Mouse (Mus musculus): ENCODE data around the gene Lmbrd2.
A peak's percentile ranks its signal among the peaks of the same experiment; 100 is the strongest.

Lmbrd2 gene

DNA sequence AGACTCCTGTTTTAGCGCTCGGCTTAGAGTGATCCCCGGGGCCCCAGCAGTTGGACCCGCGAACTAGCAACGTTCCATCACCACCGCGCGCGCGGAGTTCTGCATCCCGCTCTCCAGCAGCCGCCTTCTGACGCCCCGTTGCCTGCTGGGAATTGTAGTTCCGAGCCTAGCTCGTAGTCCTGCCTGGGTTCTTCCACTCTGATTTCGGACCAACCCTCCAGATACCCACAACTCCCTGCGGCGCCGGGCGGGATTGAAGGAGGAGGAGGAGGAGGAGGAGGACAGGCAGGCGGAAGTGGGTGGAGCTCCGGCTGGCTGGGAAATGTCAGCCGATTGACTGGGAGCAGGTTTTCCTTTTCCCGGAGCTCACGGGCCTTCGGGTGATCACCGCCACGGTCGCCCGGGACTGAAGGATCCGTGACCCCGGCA, at the start of gene Lmbrd2:
Lmbrd2 (plus strand) TSS at position 299 of the 429 bp plus-strand sequence.
- peak; percentile 95 for DNase-seq (ENCODE audit: low read depth, low spot score)

DNA sequence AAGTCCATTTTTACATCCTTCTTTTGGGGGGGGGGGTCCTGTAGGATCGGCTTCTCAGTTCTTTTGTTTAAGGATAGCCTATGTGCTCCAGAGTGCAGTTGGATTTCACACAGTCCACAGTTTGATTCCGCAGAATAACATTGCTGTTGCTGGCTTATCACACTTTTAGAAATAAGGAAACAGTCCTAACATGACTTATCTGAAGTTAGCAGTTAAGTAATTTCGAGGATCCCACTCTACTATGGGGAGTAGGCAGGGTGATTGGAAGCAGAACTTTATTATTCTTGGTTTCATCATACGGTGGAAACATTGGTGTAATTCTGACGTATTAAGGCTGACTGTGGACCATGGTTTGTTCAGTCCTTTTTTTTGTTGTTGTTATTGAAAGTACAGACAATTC, 49.7 kb upstream of the Lmbrd2 start:
- DNase-seq (ENCODE audit: low read depth, low spot score): no peak

DNA sequence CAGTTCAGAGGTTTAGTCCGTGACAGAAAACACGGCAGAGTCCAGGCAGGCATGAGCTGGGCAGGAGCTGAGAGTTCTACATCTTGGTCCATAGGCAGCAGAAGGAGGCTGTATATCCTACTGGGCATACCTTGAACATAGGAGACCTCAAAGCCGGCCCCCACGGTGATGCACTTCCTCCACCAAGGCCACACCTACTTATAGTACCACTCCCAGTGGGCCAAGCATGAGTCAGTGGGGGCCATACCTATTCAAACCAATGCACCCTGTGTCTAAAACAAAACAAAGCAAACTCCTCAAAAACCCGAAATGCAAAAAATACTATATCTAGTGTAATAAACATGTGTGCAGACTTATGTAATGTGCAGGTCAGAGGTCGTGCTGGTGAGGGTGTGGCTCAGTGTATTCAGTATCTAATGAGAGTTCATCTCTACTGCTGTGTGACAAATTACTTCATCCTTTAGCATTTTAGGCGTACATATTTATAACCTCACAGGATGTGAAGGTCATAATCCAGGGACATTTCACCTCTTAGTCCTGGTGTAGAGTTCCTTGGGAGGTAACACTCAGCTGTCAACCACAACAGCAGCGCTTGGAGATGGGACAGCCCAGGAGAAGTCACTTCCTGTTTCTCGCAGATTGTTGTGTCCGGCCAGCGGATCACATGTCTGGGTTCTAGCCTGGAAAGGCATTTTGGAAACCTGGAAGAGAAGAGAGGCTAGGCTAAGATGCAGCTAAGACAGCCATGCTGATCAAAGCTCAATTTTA, 46.6 kb upstream of the Lmbrd2 start:
- DNase-seq (ENCODE audit: low read depth, low spot score): no peak

DNA sequence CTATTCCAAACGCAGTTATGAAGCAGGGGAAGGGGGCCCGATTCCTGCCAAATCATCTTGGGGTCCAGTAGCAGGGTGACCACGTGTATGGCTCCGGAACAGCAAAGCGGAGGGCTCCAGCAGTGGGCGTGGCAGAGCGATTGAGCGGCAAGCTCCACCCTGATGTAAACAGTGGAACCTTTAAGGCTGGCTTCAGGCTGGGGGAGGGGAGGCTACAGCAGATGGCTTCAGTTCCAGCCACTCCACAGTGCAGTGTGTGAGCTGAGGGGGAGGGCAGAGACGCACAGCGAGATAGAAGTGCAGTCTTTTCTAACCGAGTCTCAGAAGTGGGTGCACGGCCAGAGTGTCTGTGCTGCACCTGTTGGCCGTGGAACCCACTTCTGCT, 46.0 kb upstream of the Lmbrd2 start:
- no peak for DNase-seq (ENCODE audit: low read depth, low spot score)

DNA sequence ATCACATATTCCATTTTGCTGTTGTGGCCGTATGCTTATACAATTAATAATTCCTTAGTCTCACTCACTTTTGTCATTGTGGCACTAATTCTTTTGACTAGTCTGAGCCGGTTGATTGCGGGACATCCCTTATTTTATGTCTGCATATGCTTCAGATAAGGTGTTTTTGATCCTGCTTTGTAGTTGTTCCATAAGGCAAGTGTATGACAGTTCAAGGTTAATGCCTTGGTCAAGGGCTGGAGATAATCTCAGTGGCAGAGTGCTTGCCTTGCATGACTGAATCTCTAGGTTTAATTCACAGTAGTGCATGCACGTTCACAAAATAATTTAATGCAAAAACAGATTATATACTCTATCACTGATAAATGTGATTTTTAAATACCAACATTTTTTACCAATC, 43.5 kb upstream of the Lmbrd2 start:
- DNase-seq (ENCODE audit: low read depth, low spot score): no peak

DNA sequence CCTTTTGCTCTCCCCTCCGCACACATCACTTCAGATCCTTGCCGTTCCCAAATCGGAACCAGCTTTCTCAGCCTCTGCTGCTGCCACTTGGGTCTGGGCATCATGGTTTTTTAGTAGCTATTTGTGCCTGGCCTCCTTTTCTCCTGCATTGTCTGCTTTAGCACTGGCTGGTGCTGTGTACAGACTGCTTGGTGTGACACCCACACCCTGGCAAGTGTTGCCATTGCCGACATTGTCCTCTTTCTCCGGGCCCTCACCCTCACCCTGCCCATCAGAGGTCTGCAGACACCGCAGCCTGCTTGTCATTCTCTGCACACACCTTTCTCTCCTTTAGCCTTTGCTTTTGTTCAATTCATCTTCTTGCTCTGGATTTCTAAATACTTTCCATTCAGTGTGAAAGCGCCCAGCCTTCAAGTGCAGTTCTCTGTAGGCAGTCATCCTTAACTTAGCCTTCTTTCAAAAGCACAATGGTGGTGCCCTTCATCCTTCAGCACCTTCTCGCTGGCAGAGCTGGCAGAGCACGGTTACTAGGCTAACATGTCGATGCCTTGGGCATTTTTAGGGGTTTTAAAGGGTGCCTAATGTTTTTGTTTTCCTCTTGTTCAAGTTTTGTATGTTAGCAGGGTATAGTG, 39.8 kb upstream of the Lmbrd2 start:
- DNase-seq (ENCODE audit: low read depth, low spot score): no peak

DNA sequence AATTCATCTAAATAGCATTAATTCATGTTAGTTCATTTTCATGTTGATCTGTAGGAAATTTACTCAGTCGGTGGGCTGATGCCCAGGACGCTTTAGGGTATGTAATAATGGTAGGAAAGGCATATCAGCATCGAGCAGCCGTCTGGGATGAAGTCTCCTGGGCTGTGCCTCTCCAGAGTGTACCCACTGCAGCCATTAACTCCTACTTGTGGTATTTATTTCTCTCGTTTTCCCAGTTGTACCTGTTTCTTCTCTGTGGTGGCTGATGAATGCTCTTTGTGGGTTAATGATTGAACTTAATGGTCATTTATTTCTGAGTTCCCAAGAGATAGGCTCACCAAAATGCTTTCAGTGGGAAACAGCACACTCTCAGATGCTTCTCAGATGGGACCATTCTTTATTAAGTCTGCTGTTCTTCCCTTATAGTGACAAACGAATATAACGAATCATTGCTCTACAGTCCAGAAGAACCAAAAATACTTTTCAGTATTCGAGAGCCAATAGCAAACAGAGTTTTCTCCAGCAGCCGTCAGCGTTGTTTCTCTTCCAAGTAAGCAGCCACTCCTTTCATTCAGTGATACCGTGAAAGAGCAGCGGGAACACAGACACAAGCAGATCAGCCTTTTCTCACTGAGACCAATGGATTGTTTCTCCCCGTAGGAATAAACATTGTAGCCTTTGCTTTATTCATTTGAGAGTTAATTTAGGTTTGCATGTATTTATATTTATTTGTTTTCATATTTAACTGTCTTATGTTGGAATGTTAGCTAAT, 33.9 kb upstream of the Lmbrd2 start:
- no peak for DNase-seq (ENCODE audit: low read depth, low spot score)

DNA sequence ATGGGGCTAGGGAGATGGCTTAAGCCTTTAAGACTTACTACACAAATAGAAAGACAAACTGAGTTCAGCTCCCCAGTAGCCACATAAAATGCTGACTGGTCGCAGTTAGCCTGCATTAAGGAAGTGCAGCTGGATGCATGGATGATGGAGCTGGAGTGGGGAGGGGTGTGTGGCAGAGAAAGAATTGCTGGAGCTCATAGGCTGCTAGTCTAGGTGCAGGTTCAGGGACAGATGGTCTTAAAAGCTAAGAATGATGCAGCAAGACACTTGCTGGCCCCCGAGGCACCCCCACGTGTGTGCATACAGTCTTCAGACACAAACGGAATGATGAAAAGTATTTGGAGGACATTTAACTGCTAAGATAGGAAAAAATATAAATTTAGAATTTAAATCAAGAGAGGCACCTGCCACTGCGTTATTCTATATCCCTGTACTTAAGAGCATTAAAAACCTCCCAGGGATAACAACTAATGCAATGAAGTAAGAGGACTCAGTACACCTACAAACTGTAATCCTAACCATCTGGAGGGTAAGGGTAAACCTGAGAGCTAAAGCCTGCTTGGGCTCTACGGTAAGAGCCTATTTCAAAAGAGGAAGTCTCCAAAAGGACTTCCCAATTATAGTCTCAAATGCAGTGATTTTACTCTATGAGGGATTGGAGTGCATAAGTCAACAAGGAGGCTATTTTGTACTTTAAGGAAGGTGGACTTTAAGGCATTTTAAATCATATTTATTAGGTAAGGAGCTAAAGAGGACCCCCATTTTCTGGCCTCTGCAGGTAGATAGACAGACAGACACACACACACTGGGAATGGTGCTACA, 29.6 kb upstream of the Lmbrd2 start:
- DNase-seq (ENCODE audit: low read depth, low spot score): no peak

DNA sequence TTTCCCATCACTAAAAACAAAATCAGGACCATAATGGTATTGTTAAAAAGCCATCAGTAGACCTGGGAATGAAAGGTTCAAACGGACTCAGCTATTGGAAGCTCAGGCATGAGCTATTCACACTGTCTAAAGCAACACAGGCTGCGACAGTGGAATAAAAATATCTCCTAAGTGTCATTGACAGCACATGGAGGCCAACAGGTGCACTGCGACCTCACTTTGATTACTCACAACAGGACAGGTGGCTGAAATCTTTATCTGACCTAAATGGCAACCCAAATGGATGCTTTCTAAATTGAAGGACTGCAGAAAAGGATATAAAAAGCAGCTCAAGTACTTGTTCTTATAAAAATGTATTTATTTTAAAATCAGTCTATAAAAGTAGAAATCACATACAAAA, 28.7 kb upstream of the Lmbrd2 start:
- DNase-seq (ENCODE audit: low read depth, low spot score): no peak

DNA sequence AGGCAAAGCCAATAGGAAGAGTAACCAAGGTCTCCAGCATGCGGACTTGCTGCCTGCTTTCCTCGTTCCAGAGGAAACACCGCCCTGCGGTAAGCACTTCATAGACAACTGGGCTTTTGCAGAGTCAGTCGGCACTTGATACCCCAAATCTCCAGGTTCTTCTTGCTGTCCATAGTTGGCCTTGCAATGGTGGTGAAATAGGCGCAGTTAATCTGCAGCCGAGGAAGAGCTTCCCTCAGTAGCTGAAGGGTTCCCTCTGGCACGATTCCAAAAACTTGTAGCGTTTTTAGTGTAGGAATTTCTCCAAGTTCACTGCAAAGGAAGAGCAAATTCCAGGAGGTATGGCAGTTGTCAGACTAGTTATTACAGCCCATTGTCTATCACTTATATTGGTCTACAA, 26.8 kb upstream of the Lmbrd2 start:
- no peak for DNase-seq (ENCODE audit: low read depth, low spot score)

DNA sequence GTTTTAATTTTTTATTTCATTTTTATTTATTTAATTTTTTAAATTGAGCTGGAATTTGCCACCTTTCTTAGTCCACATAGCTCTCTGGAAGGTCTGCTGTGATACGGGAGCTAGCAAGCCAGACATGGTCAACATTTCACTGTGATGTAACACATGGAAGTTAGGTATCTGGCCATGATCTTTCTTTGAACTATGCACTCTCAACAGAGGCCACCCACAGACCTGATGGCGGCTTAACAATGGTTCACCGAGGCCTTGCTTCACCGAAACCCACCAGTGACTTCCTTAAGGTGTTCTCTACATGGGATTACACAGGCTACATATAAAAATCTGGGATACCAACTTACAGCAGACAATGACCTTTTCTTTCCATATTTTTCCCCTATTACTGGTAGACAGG, 26.2 kb upstream of the Lmbrd2 start:
- DNase-seq (ENCODE audit: low read depth, low spot score): no peak

DNA sequence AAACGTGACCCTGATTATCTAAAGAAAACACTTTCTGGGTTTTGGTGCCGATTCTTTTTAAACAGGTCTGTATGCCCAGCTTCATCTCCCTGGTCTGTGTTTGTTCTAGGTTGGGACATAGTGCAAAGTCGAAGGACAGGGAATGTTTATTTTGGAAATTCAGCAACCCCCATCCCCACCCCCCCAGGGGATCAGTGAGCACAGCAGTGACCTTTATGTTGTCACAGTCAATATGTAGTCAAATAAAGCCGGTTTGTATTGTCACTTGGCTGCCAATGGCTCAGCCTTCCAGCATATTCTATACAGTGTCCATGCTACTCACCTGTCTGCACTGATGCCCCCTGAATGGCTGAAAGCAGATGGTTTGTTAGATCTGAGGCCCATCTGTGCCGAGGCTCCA, 25.8 kb upstream of the Lmbrd2 start:
- no peak for DNase-seq (ENCODE audit: low read depth, low spot score)

DNA sequence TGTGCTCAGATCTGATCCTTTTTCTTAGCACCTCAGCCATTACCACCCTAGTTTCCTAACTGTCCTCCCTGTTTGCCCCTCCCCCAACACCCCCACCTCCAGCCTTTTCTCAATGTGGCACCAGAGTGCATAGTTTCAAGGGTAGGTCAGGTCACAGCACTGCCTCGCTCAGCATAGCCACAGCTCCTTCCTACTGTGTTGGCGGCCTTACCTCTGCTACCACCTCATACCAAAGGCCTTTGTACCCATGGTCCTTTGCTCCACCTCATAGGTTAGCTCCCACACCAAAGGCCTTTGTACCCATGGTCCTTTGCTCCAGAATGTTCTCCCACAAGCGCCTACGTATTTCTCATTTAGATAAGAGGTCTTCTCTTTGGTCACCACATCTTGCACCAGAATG, 21.5 kb upstream of the Lmbrd2 start:
- no peak for DNase-seq (ENCODE audit: low read depth, low spot score)

DNA sequence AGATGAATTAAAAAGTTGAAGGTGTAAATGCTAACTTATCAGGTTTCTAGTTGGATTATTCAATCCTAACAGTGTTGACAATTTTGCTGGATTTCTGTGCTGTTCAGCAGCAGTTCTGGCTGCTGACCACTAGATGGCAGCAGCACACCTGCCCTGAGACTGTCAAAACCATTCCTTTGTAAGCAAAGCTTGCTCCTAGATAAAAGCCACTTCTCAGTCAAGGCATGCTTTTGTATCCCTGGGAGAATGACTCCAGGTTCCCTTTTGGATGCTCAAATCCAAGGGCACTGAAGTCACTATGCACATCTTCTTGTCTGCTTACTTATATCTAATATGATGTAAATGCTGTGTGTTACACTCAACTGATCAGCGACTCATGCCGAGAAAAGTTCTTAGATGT, 20.3 kb upstream of the Lmbrd2 start:
- DNase-seq (ENCODE audit: low read depth, low spot score): peak; percentile 56

DNA sequence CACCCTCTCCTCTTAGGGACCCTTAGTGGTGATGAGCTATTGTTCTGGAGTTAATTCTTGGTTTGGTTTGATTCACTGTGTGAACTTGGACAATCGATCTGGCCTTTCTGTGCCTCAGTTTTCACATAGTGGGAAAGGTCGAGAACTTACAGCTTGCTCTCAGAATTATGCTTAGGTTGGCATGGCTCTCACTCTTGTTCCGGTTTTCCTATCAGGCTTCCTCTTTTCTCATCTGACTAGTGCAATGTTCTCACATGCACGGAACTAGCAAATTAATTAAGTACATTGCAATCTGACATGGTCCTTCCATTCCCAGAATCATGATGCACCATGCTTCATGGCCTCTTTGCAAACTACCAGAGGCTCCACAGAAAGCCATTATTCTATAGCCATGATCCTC, 17.4 kb upstream of the Lmbrd2 start:
- no peak for DNase-seq (ENCODE audit: low read depth, low spot score)

DNA sequence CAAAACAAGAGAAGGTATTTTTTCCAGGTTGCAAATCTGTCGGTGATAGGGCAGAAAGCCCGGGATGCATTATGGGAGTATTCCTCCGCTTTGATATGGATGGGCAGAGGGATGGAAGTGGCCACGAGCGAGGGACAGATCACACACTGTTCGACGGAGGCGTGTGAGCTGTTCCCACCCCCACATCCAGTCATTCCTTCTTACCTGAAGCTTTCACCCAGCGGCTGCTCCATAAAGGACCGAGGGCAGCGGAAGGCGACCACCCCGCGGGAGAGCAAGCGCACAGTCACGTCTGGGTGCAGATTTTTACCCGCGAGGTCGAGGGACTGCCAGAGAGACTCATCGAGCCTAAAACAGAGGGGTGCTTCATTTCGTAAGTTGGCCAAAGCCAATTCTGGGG, 15.5 kb upstream of the Lmbrd2 start:
- no peak for DNase-seq (ENCODE audit: low read depth, low spot score)

DNA sequence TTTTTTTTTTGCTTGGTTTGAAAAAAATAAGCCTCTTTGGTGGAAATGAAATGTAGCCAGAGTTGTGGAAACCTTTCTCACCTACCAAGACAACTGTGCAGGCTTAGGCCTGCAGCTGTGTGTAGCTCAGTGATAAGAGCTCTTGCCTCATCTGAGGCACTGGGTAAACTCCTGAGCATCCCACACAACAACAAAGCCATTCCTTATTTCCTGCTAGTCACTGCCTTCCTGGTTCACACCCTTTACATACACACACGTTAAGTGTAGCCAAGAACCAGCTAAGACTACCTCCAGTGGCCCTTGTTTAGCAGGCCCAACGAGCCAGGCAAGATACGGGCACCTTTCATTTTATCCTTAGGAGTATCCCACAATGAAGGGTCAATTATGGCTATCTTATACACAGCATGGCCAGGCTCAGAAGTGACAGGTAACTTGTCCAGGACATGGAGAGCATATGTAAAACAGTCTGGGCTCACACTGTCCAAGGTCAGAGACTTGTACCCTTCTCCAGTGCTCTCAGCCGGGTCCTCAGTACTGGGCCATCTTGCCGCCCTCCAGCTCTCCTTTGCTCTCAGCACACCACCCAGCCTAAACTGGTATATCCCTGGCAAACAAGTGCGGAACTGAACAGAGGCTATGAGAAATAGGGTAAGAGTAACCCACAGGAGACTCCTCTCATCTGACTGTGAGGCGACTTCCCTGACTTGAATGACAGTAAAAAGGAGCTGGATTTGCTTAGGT, 13.1 kb upstream of the Lmbrd2 start:
- DNase-seq (ENCODE audit: low read depth, low spot score): no peak

DNA sequence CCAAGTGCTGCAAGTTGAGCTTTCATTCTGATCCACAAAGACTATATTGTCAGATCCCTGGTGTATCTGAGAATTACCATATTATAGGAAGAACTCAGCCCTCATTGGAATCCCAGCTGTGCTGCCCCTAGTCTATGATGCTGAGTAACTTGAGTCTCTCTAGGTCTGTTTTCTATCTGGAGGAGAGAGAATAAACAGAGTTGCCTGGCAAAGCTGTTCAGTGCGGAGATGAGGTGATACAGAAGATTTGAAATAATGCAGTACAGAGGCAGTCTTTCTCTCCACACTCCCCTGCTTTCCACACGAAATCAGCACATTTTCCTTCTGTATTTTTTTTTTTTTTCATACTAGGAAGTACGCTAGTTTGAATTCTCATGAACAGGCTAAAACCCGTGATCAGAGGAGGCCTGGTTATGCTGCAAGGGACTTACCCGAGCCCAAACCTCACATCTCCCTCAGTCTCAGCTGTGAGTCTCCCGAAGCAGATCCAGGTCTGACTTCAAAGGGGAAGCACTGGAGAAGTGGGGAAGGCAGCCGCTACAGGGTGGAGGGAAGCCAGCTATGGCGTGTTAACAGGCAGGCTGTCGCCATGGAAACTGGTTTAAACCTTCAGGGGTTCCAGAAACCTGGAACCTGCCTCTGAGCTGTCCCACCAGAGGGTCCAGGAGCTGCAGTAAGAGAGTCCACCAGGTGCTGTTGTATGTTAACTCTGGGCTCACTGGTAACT, 9.4 kb upstream of the Lmbrd2 start:
- no peak for DNase-seq (ENCODE audit: low read depth, low spot score)

DNA sequence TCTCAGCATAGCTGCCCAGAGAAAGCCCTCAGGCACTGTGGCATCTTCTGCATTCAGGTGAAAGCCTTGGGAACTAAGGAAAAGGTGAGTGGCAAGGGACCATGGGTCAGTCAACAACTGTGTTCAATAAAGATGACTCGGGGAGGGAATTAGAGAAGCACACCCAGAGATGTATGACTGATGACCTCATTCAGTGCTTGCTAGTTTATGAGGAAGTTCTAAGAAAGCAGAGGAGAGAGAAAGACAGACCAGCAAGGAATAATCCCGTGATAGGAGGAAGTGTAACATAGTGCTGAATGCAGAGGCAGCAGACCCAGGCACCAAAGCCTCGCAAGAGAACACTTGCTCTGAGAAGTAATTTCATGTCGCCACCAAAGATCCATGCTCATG, 8.9 kb upstream of the Lmbrd2 start:
- no peak for DNase-seq (ENCODE audit: low read depth, low spot score)

DNA sequence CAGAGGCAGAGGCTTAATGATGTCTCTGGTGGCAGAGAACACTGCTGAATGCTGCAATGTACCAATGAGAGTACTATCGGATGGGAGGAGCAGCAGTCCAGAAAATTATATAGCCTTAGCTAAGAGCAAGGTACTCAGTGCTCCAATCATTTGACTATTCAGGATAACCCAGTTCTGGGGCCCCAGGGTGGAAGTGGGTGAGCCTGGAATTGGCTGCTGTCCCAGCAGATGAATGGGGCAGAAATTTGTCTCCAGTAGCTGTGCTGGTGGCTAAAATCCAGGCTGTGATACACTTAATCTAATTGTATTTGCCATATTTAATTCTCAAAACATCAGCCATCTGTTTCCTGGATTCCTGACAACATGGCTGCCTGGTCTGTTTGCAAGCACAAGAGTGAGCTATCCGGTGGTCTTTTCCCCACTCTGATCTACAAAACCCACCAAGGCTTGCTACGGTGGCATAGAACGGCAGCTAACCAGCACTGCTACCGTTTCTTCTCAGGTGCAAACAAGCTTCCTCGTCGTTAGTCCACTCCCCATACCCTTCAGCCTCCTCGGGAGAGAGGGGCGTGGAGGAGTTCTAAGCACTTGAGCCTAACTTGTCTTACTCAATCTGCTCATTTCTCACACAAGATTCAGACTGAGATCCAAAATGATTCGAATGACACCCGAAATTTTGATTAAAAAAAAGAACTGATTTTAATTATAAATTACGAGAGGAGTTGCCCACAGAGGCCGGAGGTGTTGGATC, 7.5 kb upstream of the Lmbrd2 start:
- DNase-seq (ENCODE audit: low read depth, low spot score): no peak

All from CD4-positive helper T cell, adult 2 months (primary cell).